Mouse (Mus musculus): ENCODE measurements around the gene Gm49333.

- TF ChIP-seq CTCF (IDR thresholded peaks at IDR 0.05; ENCODE audit: low read depth) (no peak), EP300 (IDR thresholded peaks at IDR 0.05; ENCODE audit: low read depth) (no peak)
These were observed 61.7 kb downstream of the Gm49333 start for GRCm38 (mm10) chr16:20672965-20673705.

Measured in liver, embryonic 14.5 days (tissue).